Mouse (Mus musculus): ENCODE measurements around the gene Ush2a.

Ush2a gene

GRCm38 (mm10) chr1:188385733-188386261, 124.0 kb downstream of the Ush2a start:
- DNase-seq (ENCODE audit: low read depth, low spot score) = no peak

- DNase-seq (ENCODE audit: low read depth, low spot score) = no peak
These were observed 125.5 kb downstream of the Ush2a start for GRCm38 (mm10) chr1:188387321-188387720.

DNA sequence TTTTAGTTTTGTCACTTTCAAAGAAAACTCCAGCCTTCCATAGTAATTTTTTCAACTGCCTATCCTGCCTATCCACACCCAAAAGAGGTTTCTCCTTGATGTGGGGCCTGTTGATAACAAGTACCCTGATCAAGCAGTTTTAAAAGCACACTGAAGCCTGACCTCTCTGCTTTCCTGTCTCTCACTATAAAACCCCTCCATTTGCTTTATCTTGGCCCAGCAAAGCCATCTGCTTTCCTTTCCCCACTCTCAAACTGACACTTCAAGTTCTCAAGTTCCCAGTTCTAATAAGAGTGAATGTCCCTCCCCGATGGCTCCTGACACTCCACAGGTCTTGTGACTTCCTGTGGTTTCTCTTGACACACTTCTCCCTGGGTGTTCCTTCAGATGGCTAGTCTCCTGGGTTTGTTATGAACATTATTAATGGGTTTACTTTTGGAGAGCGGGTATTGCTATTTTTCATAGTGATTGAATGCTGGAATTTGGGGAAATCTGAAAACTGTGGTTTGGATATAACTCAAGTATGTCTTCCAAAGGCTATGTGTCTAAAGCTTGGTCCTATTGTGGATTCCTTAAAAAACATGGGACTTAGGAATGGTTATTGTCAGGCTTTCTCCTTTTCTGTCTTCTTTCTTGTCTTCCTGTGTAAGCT, 126.1 kb downstream of the Ush2a start:
- DNase-seq (ENCODE audit: low read depth, low spot score) = no peak

- DNase-seq (ENCODE audit: low read depth, low spot score) = no peak
These were observed 128.3 kb downstream of the Ush2a start for GRCm38 (mm10) chr1:188390080-188390479.

DNA sequence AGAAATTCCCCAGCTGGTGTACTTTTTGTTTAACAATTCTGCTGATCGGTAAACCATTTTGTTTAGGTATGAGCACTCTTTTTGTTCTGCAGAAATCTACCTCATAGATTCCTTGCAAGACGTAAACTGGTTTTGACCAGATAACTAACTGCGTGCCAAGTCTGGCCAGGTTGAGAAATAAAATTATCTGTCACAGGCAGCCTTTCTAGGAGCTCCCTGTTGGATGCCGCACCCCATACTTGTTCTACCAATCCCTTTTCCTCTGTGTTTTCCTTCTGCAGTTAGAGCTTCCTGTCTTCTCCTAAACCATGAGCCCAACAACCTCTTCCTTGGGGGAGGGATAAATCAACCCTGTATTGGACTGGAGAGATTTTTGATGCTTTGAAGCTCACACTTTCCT, 145.4 kb downstream of the Ush2a start:
- DNase-seq (ENCODE audit: low read depth, low spot score) = no peak

GRCm38 (mm10) chr1:188407613-188408386, 146.0 kb downstream of the Ush2a start:
- no peak for DNase-seq (ENCODE audit: low read depth, low spot score)

DNA sequence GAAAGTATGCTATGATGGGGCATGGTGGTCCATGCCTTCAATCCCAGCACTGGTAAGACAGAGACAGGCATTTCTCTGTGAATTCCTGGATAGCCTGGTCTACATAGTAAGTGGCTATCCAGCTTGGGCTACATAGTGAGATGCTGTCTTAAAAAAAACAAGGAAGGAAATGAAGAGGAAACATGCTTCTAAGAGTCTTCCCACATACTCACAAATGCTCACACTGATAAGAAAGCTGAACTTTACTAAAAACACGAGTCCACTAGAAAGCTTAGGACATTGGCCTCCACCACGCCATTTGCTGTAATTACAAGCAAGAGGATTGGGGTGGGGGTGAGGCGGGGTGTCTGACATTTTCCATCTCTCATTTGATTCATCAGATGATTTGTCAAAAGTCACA, 148.7 kb downstream of the Ush2a start:
- no peak for DNase-seq (ENCODE audit: low read depth, low spot score)

DNA sequence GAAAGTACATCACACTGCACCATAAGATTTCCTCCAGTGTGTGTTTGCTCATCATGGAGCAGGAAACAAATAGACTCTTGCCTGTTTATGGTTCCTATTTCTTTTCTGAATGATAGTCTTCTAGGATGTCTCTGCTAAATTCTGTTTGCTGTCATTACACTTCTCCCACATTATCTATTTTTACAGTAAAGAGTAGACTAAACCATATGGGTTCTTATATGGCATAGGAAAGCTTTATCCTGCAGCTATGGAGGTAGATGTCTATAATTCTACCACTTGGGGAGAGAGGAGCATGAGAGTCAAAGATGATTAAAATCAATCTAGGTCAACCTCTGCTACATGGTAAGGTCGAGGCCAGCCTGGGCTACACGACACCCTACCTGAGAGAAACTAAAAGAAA, 158.7 kb downstream of the Ush2a start:
- DNase-seq (ENCODE audit: low read depth, low spot score) = no peak

GRCm38 (mm10) chr1:188428172-188428571, 166.3 kb downstream of the Ush2a start:
- no peak for DNase-seq (ENCODE audit: low read depth, low spot score)

DNA sequence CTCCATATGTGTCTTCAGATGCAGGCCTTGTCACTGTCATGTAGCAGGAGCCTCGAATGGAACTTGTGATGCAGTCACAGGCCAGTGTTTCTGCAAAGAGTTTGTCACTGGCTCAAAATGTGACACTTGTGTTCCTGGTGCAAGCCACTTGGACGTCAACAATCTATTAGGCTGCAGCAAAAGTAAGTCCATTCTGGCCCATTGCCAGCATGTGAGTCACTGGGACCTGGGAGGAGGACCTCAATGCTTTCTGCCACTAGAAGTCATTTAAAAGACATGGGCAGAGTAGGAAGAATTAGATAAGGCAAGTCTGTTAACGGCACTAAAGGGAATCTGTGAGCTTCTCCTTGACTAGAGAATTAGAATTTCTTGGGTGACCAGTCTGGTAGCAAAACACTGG, 168.9 kb downstream of the Ush2a start:
- DNase-seq (ENCODE audit: low read depth, low spot score) = no peak

DNA sequence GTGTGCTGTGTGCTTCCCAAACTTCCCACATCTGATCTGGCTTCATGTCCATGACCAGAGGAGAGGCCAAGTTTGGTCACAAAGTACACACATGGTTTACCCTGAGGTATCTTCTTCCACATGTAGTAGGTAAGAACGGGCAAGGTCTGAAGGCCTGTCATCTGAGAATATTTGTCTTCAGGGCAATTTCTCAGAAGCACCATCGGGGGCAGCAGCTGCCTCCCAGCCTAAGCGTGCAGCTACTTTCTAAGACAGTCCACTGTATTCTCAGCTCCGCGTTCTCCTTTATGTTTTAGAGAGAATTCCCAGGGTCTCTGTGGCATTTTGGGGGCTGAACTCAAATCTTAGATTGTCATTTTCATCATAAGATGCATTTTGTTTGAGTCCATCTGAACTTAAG, 186.1 kb downstream of the Ush2a start:
- no peak for DNase-seq (ENCODE audit: low read depth, low spot score)

DNA sequence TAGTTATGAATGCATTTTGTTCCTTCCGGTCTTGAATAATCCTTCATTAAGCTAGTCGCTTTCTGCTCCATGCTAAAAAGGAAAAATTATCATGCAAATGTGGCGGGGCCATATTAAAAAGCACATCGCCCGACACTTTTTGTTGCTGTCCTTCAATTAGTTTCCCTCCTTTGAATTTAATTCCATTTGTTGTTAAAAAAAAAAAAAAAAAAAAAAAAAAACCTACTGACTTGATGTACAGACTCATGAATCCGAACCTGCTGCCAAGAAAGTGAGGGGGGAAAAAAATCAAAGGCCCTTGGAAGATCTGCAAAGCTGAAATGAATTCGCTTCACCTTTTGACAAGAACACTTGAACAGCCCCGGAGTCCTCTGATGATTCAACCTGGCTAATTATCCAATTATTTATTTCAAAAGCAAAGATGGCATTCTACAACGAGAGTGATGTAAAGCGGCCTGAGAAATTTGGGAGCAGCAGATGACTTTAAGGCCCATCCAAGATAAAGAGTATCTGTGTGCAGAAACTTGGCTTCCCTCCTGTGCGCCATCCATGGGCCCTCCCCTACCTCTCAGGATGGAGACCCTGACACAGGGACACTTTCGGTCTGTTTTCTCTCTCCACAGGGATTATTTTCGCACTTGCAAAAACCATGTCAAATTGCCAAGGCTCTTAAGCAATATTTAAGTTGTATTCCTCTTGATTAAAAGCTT, 194.8 kb downstream of the Ush2a start:
- no peak for DNase-seq (ENCODE audit: low read depth, low spot score)

GRCm38 (mm10) chr1:188457221-188458008, 195.6 kb downstream of the Ush2a start:
- no peak for DNase-seq (ENCODE audit: low read depth, low spot score)

DNA sequence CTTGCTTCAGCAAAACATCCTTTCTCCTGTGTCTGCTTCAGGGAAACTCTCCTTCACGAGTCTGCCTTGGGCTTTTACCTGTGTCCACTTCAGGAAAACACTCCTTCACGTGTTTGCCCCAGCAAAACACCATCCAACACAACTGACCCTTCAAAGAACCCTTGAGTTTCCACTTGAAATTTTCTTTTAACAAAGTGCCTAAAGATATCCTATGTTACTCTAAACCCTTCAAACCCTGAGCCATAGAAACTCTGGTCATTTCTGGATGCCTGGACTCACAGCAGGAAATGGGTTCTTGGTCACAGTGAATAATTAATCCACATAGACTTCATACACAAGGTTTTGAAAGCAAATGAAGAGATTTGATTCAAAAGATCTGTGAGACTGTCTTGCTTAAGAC, 199.4 kb downstream of the Ush2a start:
- no peak for DNase-seq (ENCODE audit: low read depth, low spot score)

- DNase-seq (ENCODE audit: low read depth, low spot score) = no peak
These were observed 202.8 kb downstream of the Ush2a start for GRCm38 (mm10) chr1:188464653-188465052.

DNA sequence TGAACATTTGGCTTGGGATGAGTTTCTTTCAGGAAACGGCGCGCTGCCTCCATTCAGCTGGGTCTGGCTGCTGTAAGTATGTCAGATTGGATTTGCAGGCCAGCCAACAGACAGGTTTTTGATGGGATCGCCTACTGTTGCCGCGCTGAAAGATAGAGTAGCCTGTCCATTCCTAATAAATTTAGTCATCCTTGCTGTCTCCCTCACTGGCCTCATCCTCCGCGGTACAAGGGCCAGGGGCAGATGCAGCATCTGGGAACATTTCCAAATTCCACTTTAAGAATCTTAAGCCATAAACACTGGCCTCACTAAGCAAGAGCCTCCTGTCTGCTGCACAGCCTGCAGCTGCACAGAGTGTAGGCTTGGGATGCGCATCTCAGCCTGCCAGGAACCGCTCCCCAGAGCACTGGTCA, 206.6 kb downstream of the Ush2a start:
- DNase-seq (ENCODE audit: low read depth, low spot score) = peak; percentile 20

- no peak for DNase-seq (ENCODE audit: low read depth, low spot score)
These were observed 243.1 kb downstream of the Ush2a start for GRCm38 (mm10) chr1:188504958-188505357.

- DNase-seq (ENCODE audit: low read depth, low spot score) = no peak
These were observed 257.0 kb downstream of the Ush2a start for GRCm38 (mm10) chr1:188518792-188519191.

DNA sequence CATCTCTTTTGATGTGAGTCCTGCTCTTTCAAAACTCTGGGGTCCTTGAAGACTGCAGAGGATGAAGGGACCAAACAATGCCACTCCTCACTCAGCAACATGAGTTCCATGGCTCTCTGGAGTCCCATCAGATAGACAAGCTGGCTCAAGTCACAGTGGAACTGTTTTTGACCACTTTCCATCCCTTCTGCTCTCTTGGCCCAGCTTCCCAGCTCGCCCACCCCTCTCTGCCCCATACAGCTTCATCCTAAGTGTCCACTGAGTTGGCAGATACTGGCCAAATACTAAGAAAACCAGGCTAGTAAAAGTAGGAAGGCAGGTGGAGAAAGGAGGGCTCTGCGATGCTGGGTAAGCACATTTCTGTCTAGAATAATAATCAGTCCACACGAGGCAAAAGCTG, 265.6 kb downstream of the Ush2a start:
- DNase-seq (ENCODE audit: low read depth, low spot score) = no peak

GRCm38 (mm10) chr1:188529606-188530131, 267.8 kb downstream of the Ush2a start:
- peak; percentile 33 for DNase-seq (ENCODE audit: low read depth, low spot score)

DNA sequence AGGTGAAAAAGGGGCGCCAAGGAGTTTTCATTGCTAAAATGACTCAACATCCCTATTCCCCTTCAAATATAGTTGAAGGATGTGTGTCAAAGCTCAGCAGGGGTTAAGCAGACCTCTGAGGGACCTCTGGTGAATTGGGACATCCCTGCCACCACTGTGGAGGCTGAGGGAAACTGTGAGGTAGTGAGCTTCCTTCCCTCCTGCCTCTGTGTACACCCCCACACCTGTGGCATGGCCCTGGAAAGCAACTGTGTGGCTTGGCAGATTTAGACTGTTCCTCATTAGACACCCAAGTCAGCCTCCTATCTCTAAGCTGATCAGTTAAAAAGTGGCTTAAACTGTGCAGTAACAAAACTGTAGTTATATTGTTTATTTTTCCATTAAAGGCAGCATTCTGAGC, 275.2 kb downstream of the Ush2a start:
- no peak for DNase-seq (ENCODE audit: low read depth, low spot score)

All from retina, adult 2 months (tissue).